Mouse (Mus musculus) ovary, postnatal 10 days (tissue): ENCODE measurements around the gene Olfr1444.

Experiments used
- DNase-seq: peaks from one replicate; pipeline ENCODE4 v3.0.0; 2022; ENCODE audit warnings: low spot score

Gene Olfr1444

DNA sequence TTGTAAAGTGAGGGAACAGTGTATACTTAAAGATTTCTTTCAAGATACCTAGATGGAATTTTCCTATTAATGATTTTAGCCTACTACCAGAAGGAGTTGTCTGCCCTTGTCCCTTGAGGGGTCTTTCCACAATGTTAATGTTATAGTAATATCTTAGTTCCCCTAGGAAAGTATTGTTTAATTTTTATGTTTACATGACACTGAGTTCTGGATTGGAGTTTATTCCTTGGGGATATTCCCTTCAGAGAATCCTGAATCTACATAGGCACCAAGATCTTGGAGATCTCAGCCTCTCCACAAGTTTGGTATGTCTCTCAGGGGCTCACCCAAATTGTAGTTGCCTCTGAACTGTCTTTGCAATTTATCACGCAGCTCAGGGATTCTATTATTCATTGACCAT is at the start of gene Olfr1444:
Gene Olfr1444 (plus strand): TSS at position 301 of the 400 bp plus-strand sequence.
- DNase-seq = no peak

- DNase-seq = no peak
Measured at GRCm38 (mm10) chr19:12812644-12813364, 44.3 kb upstream of the Olfr1444 start.

DNA sequence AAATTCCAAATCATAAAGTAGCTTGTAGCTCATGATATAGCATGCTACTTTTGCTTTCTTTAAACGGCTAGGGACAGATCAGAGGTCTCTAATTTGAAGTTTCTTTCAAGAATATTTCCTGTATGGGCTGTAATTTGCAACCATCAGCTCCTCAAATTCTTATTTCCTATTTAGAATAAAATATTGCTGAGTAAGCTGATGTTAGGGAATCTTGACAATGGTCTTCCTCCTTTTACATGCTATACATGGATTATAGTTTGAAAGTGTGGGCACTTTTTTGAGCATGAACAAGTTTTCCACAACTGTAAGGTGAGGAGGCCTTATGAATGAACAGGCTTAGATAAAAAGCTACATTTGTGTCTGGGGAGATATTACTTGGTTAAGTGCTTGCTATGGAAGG is 43.2 kb upstream of the Olfr1444 start:
- no peak for DNase-seq

DNA sequence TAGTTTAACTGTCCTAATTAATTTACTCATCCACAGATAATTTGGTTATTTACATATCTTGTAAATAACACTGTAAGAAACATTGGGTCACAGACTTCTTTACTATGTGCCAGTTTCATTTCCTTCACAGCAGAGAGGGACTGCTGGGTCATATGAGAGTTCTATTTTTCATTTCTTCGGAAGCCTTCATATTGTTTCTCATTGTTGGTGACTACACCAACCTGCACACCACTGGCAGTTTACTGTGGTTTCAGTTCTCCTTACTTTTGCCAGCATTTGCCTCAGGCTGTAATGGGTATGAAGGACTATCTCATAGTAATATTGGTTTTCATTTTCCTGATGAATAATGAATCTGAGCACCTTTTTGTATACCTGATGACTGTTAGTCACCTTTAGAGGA is 38.6 kb upstream of the Olfr1444 start:
- DNase-seq = no peak

- no peak for DNase-seq
Measured at GRCm38 (mm10) chr19:12820383-12820782, 36.7 kb upstream of the Olfr1444 start.

- DNase-seq = no peak
Measured at GRCm38 (mm10) chr19:12824549-12824948, 32.5 kb upstream of the Olfr1444 start.

- no peak for DNase-seq
Measured at GRCm38 (mm10) chr19:12830823-12831430, 26.2 kb upstream of the Olfr1444 start.

GRCm38 (mm10) chr19:12831559-12831958 is 25.5 kb upstream of the Olfr1444 start:
- no peak for DNase-seq

DNA sequence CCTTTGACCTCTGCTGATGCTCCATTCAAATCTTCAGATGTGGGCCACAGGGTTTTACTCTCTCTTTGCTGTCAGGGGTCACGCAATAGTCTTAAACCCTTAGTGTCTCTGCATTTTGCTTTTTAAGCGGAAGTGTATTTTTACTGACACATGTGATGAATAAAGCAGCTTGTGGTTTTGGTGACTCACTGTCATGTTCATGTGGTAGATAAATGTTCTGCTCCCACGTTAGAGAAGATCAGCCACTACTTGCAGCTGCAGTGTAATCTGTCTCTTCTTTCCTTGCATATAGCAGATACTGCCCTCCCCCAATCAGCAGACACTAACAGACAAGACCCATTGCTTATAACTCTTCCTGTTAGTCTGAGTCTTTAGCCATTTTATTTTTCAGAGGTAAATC is 23.5 kb upstream of the Olfr1444 start:
- no peak for DNase-seq

DNA sequence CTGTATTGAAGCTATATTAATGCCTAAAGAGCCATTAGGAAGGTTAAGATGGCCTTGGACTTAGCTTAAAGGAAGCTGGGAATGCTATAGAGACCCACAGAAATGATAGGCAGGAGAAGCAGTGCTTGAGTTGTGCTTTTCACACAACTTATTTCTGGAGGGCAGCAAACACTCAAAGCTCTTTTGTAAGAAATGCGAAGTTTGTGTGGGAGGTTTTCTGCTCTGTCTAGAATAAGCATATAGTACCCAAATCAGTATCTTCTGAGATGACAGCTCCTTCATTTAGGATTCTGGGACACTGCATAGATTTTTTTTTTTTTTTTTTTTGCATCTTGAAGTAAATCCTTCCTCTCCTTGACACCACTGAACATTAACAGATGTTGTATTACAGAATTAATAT is 18.6 kb upstream of the Olfr1444 start:
- DNase-seq = no peak

DNA sequence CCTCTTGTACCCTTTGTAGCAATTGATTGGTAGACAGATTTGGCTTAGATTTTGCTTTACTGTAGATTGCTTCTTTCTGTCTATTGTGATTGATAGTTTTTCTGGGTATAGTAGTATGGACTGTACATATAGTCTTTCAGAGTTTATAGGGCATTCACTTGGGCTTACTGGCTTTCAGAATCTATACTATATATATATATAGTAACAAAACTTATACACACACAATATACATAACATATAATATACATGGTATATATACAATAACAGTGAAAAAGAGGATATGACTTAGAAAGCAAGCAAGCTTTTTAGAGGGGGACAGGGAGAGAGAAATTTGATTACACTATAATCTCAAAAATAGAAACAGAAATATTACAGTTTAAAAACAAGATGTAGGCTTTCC is 10.7 kb upstream of the Olfr1444 start, which contains the start of gene Gm5244:
Gene Gm5244 (plus strand): TSS at position 301 of the 400 bp plus-strand sequence.
- DNase-seq = no peak

GRCm38 (mm10) chr19:12883555-12883954 is 26.5 kb downstream of the Olfr1444 start, which contains the start of gene Olfr1445:
TSS of gene Olfr1445 (plus strand) at chr19:12883855.
- no peak for DNase-seq

DNA sequence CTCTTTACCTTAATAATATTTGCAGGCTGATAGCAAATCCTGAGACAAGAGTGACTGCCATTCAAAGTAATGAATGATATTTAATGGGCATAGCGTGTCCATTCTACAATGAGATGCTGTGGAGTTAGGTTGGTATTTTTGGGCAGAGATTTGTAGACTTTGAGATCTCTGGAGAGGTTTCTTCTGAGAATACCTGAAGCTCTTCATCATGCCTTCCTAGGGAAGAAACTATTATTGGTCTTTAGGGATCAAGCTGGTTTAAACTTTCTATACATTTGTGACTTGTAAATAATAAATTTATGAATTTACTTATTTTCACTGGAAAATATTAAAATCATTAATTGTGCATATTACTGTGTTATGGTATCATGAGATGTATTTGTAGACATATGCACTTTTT is 36.3 kb downstream of the Olfr1444 start, which contains the start of gene Olfr1446:
Gene Olfr1446 (minus strand): TSS at position 101 of the 400 bp plus-strand sequence.
- DNase-seq = no peak

DNA sequence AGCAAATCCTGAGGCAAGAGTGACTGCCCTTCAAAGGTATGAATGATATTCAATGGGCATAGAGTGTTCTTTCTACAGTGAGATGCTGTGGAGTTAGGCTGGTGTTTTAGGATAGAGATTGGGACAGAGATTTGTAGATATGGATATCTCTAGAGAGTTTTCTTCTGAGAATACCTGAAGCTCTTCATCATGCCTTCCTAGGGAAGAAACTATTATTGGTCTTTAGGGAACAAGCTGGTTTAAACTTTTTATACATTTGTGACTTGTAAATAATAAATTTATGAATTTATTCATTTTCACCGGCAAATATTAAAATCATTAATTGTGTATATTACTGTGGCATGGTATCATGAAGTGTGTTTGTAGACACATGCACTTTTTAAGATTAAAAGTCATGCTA is 46.6 kb downstream of the Olfr1444 start, which contains the start of gene Olfr1447:
Gene Olfr1447 (minus strand): TSS at position 101 of the 400 bp plus-strand sequence.
- DNase-seq = no peak
